Mouse (Mus musculus) heart, adult 9 months (tissue): Measurements from ENCODE around the gene Rasgef1b.

Experiments
- DNase-seq, 2 experiments: peaks; one replicate each; pipeline ENCODE4 v3.0.0; 2022; ENCODE audit warnings: low spot score in 2 of 2

The Rasgef1b gene

GRCm38 (mm10) chr5:99541999-99542765 is 186.7 kb downstream of the Rasgef1b start:
- no peak for DNase-seq

- no peak for DNase-seq
Observed at GRCm38 (mm10) chr5:99541321-99541895, 187.5 kb downstream of the Rasgef1b start.

GRCm38 (mm10) chr5:99533416-99533815 is 195.4 kb downstream of the Rasgef1b start:
- DNase-seq, result peak; percentile 23 to 50

GRCm38 (mm10) chr5:99526797-99527201 is 202.1 kb downstream of the Rasgef1b start:
- DNase-seq, result no peak

GRCm38 (mm10) chr5:99525649-99526048 is 203.2 kb downstream of the Rasgef1b start:
- no peak for DNase-seq

GRCm38 (mm10) chr5:99522571-99523269 is 206.1 kb downstream of the Rasgef1b start:
- peak in 1 of 2 experiments; percentile 6 for DNase-seq

GRCm38 (mm10) chr5:99521411-99521810 is 207.5 kb downstream of the Rasgef1b start:
- peak in 1 of 2 experiments; percentile 7 for DNase-seq

- DNase-seq, result no peak
Observed at GRCm38 (mm10) chr5:99519556-99519955, 209.3 kb downstream of the Rasgef1b start.

- no peak for DNase-seq
Observed at GRCm38 (mm10) chr5:99519023-99519422, 209.8 kb downstream of the Rasgef1b start.

GRCm38 (mm10) chr5:99516207-99516606 is 212.7 kb downstream of the Rasgef1b start:
- DNase-seq, result no peak

- no peak for DNase-seq
Observed at GRCm38 (mm10) chr5:99515764-99516163, 213.1 kb downstream of the Rasgef1b start.

GRCm38 (mm10) chr5:99513209-99513880 is 215.5 kb downstream of the Rasgef1b start:
- no peak for DNase-seq

- DNase-seq, result no peak
Observed at GRCm38 (mm10) chr5:99511081-99511480, 217.8 kb downstream of the Rasgef1b start.

GRCm38 (mm10) chr5:99506109-99506508 is 222.8 kb downstream of the Rasgef1b start:
- DNase-seq, result no peak

- DNase-seq, result no peak
Observed at GRCm38 (mm10) chr5:99504349-99504830, 224.5 kb downstream of the Rasgef1b start.

- no peak for DNase-seq
Observed at GRCm38 (mm10) chr5:99502681-99503080, 226.2 kb downstream of the Rasgef1b start.

GRCm38 (mm10) chr5:99499404-99500089 is 229.3 kb downstream of the Rasgef1b start:
- DNase-seq, result no peak

GRCm38 (mm10) chr5:99497856-99498255 is 231.0 kb downstream of the Rasgef1b start:
- DNase-seq, result no peak

- DNase-seq, result no peak
Observed at GRCm38 (mm10) chr5:99496931-99497782, 231.7 kb downstream of the Rasgef1b start.

GRCm38 (mm10) chr5:99496157-99496453 is 232.8 kb downstream of the Rasgef1b start:
- no peak for DNase-seq
